Mouse (Mus musculus) megakaryocyte, embryonic 14.5 days (primary cell): ENCODE results near the gene AC153137.1.

ENCODE experiments used
- FLI1 ChIP-seq: IDR thresholded peaks from 2 replicates; pipeline ENCODE4 v1.6.1; 2012; ENCODE audit warnings: low read length, inconsistent platforms, mixed read lengths
- GATA1 ChIP-seq: IDR thresholded peaks from 3 replicates; pipeline ENCODE4 v1.6.1; 2012; ENCODE audit warnings: mixed read lengths, low read length, inconsistent platforms, borderline replicate concordance

DNA sequence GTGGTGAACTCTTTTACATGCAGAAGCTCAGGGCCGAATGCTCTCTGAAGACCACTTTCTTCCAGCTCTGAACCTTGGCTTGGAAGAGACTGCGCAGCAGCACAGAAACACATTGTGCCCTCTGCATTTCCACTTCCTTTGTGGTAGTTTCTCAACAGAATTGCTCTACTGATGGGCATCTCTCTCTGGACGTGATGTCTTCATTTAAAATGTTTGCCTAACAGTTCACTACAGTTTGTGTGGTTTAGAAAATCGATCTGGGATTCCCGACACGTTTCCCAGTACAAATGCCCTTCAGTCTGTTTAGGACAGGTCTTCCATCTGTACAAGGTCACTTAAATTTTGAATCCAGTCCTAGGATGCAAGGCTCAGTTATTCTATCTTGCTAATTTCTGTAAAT lies 38.3 kb upstream of the AC153137.1 start:
- TF ChIP-seq GATA1 (no peak), FLI1 (no peak)
